Mouse (Mus musculus) lung, adult 2 months (tissue): ENCODE measurements around the gene Msto1. TPM values are rescaled to one million over a fixed set of nuclear protein-coding genes. Genes with fewer than 3 reads are reported as not detected.
A peak's percentile ranks its signal among the peaks of the same experiment; 100 is the strongest.
"Not testable (repeated sequence)": the region's sequence is repeated elsewhere in the genome, so short reads cannot be mapped to it uniquely, and the experiment has no call there.

Experiments used
- DNase-seq: peaks from one replicate; pipeline ENCODE4 v3.0.0; 2022
- H3K4me1 ChIP-seq: fragments of 200-500 bp; 2 replicates; pipeline ENCODE4 v1.6.1; 2011; ENCODE audit warnings: low read length; ENCODE audit not compliant: control insufficient read depth, insufficient read depth
- H3K4me3 ChIP-seq: fragments of 200-500 bp; replicated peaks from 2 replicates; pipeline ENCODE3; 2011; ENCODE audit warnings: low read depth, mild to moderate bottlenecking, control low read depth, low read length; ENCODE audit errors: extremely low read depth
- CTCF ChIP-seq: fragments of 200-500 bp; IDR thresholded peaks from 2 replicates; pipeline ENCODE4 v1.5.1; 2011; ENCODE audit warnings: mild to moderate bottlenecking, low read length, control low read depth; ENCODE audit not compliant: insufficient read depth
- POLR2A ChIP-seq: fragments of 200-500 bp; IDR thresholded peaks from 2 replicates; pipeline ENCODE4 v1.6.1; 2011; ENCODE audit warnings: low read depth, mild to moderate bottlenecking, control low read depth, low read length, borderline replicate concordance; ENCODE audit errors: extremely low read depth
- WGBS: fragments of 180-500 bp; shearing (Covaris S2); methylation state at CpG from one replicate; pipeline ENCODE4 v1.1.7; 2018; 5-methylcytosine and 5-hydroxymethylcytosine counted together
- polyA plus RNA-seq: library from polyadenylated mRNA; depleted of rRNA; stranded (reverse); fragments of >200 nt; gene quantifications from 2 replicates; pipeline ENCODE4 v1.2.3, GENCODE M21; 2012; rRNA removed

The Msto1 gene
- polyA plus RNA-seq, 1 experiment: 33.7 TPM

- no peak for DNase-seq
- Histone ChIP-seq H3K4me1 (no peaks in the 10 kb centered on the region), H3K4me3 (no peak overlapping the region)
- WGBS: 85% methylated on average over 6 of the region's 6 CpGs
- TF ChIP-seq CTCF (no peak), POLR2A (no peak)
Measured at GRCm38 (mm10) chr3:88906393-88907159, 7.2 kb downstream of the Msto1 start.

- 90% methylated on average over 2 of the region's 2 CpGs for WGBS
- Histone ChIP-seq H3K4me1 (no peaks in the 10 kb centered on the region), H3K4me3 (no peak overlapping the region)
- DNase-seq: no peak
- TF ChIP-seq CTCF: no peak
- no peak for TF ChIP-seq POLR2A
Measured at GRCm38 (mm10) chr3:88905741-88906140, 8.1 kb downstream of the Msto1 start.

- H3K4me1 ChIP-seq: no peaks in the 10 kb centered on the region
- no peak for TF ChIP-seq POLR2A
- no peak overlapping the region for H3K4me3 ChIP-seq
- WGBS: 79% methylated on average over 6 of the region's 6 CpGs
- no peak for DNase-seq
Measured at GRCm38 (mm10) chr3:88905209-88905608, 8.6 kb downstream of the Msto1 start.

GRCm38 (mm10) chr3:88904803-88905202 is 9.0 kb downstream of the Msto1 start:
- no peak overlapping the region for H3K4me3 ChIP-seq
- TF ChIP-seq CTCF (no peak), POLR2A (no peak)
- 88% methylated on average over 3 of the region's 3 CpGs for WGBS
- H3K4me1 ChIP-seq: no peaks in the 10 kb centered on the region
- no peak for DNase-seq

- H3K4me1 ChIP-seq, H3K4me3 ChIP-seq, DNase-seq: not testable (repeated sequence)
- 96% methylated on average over 7 of the region's 7 CpGs for WGBS
Measured at GRCm38 (mm10) chr3:88893011-88893410, 20.8 kb downstream of the Msto1 start.

- 96% methylated on average over 4 of the region's 4 CpGs for WGBS
- not testable (repeated sequence) for H3K4me3 ChIP-seq, H3K4me1 ChIP-seq, DNase-seq
Measured at GRCm38 (mm10) chr3:88882536-88882935, 31.3 kb downstream of the Msto1 start.

GRCm38 (mm10) chr3:88868449-88868848 is 45.4 kb downstream of the Msto1 start:
- WGBS: 88% methylated on average over 1 of the region's 4 CpGs
- H3K4me3 ChIP-seq, DNase-seq, H3K4me1 ChIP-seq: not testable (repeated sequence)

- WGBS: no CpG with 5 or more reads among the region's 8 CpGs
- not testable (repeated sequence) for H3K4me3 ChIP-seq, H3K4me1 ChIP-seq, DNase-seq
Measured at GRCm38 (mm10) chr3:88867177-88867576, 46.6 kb downstream of the Msto1 start.

GRCm38 (mm10) chr3:88866735-88867134 is 47.1 kb downstream of the Msto1 start:
- DNase-seq, H3K4me3 ChIP-seq, H3K4me1 ChIP-seq: not testable (repeated sequence)
- WGBS: no CpG with 5 or more reads among the region's 3 CpGs

GRCm38 (mm10) chr3:88862129-88862528 is 51.7 kb downstream of the Msto1 start:
- WGBS: 91% methylated on average over 3 of the region's 3 CpGs

GRCm38 (mm10) chr3:88855837-88856236 is 58.0 kb downstream of the Msto1 start:
- 51% methylated on average over 6 of the region's 6 CpGs for WGBS
- peak; percentile 20 for DNase-seq
- no peak overlapping the region for H3K4me3 ChIP-seq
- peaks cover 2% of the 10 kb centered on the region; the same call in 1 of the 2 replicates for H3K4me1 ChIP-seq
- TF ChIP-seq CTCF (no peak), POLR2A (no peak)

More at GRCm38 (mm10) chr3:88862129-88862528, 51.7 kb downstream of the Msto1 start:
- TF ChIP-seq CTCF (no peak), POLR2A (no peak)
- Histone ChIP-seq H3K4me1 (no peaks in the 10 kb centered on the region), H3K4me3 (no peak overlapping the region)
- DNase-seq: no peak

Other genes starting within 250 kb of the Msto1 start
- 46.7 and 51.4 TPM in 2 replicates for gene Khdc4, start 228.2 kb downstream of the Msto1 start, polyA plus RNA-seq
- 49.0 and 71.7 TPM in 2 replicates for gene Rit1, start 197.2 kb downstream of the Msto1 start, polyA plus RNA-seq
- gene Syt11, start 138.8 kb downstream of the Msto1 start, polyA plus RNA-seq: 5.4 and 8.4 TPM in 2 replicates
- gene Gon4l, start 78.8 kb downstream of the Msto1 start, polyA plus RNA-seq: 12.4 and 16.6 TPM in 2 replicates
- 7.4 and 11.7 TPM in 2 replicates for gene Ash1l, start 36.6 kb upstream of the Msto1 start, polyA plus RNA-seq
- gene Dap3, start 37.2 kb upstream of the Msto1 start, polyA plus RNA-seq: 23.5 and 28.9 TPM in 2 replicates
- 56.3 and 61.3 TPM in 2 replicates for gene Rusc1, start 179.3 kb upstream of the Msto1 start, polyA plus RNA-seq
- gene Gm43738, start 187.1 kb upstream of the Msto1 start, polyA plus RNA-seq: not detected in 2 replicates
- 81.2 and 128 TPM in 2 replicates for gene Fdps, start 188.0 kb upstream of the Msto1 start, polyA plus RNA-seq
- 0.94 and 1.1 TPM in 2 replicates for gene Pklr, start 222.1 kb upstream of the Msto1 start, polyA plus RNA-seq
- gene Hcn3, start 246.2 kb upstream of the Msto1 start, polyA plus RNA-seq: 0.33 and 0.67 TPM in 2 replicates